Mouse (Mus musculus) embryonic fibroblast, embryonic 13.5 days (primary cell): ENCODE data around the gene Cntnap2.

Source experiments
- CTCF ChIP-seq: IDR thresholded peaks from 2 replicates; pipeline ENCODE4 v1.5.1; 2011; ENCODE audit warnings: mild to moderate bottlenecking, control low read depth, low read length, moderate library complexity, borderline replicate concordance; ENCODE audit not compliant: insufficient read depth
- POLR2A ChIP-seq: IDR thresholded peaks from 2 replicates; pipeline ENCODE4 v1.6.1; 2011; ENCODE audit warnings: low read depth, mild to moderate bottlenecking, control low read depth, low read length, moderate library complexity

- TF ChIP-seq CTCF (no peak), POLR2A (no peak)
These were observed 2141.5 kb downstream of the Cntnap2 start for GRCm38 (mm10) chr6:47200671-47201070.
